Mouse (Mus musculus): ENCODE data around the gene Efcab6.
A peak's percentile ranks its signal among the peaks of the same experiment; 100 is the strongest.
"Not testable (repeated sequence)": the region's sequence is repeated elsewhere in the genome, so short reads cannot be mapped to it uniquely, and the experiment has no call there.

Gene Efcab6

DNA sequence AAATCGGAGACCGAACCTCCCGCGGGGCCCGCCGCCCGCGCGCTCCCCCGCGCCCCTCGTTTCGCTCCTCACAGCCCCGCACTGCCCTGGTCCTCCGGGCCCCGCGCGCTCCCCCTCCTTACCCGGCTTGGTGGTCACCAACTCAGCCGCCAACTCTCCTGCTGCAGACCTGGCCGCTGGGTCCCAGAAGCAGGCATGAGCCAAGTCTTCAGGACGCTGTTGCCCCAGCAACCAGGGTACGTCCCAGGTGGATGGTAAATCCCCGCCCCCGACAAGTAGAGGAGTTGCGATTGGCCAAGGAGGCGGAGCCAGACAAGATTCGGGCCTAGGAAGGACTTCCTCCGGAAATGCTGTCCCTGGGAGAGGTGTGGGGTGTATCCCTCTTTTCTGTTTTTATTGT is at the start of gene Efcab6:
Gene Efcab6, minus strand, starts transcription at position 240 of the 400 bp plus-strand sequence.
- DNase-seq, result no peak

DNA sequence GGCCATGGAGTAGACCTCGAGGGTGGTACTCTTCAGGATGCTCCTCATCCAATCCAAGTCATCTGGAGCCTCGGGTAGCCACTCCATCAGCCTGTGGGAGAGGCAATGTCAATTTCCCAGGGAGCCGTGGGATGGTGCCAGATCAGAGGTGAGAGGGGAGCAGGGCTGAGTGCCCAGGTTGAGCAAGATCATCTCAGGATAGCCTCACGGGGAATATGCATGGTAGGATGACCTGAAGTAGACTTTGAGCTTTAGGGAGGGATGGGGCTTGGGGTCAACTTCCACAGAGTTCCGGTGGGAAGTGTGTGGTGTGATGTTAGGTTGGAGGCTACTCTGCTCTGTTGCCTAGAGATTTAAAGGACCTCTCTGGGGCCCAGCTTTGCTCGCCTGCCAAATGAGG is 48.7 kb upstream of the Efcab6 start:
- no peak for DNase-seq

DNA sequence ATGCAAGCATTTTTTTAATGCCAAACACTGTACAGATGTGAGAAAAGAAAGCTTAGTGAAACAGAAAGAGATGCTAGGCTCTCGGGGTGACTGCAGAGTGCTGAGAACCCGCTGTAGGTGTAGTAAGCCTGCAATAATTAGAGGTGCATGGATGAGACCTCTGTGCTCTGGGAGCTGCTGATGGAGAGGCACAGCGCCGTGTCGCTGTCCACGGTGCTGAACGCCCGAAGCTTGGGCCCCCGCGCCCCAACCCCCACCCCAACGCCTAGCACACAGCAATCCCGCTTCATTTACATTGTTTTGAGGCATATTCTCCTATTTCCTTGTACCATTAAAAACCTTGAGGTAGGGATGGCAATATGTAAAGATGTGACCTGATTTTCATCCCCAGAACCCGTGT is 43.7 kb upstream of the Efcab6 start:
- DNase-seq, result no peak

DNA sequence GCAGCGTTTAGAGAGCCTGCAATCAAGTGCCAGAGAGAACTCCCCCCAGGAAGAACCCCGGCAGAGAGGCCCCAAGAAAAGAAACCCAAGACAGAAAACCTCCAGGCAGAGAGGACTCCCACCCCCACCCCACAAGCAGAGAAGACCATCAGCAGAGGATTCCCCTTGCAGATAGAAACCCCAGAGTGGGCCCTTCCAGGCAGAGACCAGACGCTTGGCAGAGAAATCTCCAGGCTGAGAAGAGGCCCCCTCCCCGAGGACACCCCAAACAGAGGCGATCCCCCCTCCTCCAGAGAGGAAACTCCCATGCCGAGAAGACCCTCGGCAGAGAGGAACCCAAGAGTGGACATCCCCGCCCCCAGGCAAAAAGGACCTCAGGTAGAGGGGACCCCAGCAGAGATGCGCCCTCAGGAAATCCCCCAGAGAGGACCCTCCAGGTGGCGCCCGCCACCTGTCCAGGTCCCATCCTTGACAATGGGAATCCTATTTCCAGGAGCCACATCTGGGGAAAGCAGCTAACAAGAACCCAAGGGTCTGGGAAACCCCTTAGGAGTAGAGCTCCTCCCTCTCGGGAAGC is 40.8 kb upstream of the Efcab6 start:
- no peak for DNase-seq

DNA sequence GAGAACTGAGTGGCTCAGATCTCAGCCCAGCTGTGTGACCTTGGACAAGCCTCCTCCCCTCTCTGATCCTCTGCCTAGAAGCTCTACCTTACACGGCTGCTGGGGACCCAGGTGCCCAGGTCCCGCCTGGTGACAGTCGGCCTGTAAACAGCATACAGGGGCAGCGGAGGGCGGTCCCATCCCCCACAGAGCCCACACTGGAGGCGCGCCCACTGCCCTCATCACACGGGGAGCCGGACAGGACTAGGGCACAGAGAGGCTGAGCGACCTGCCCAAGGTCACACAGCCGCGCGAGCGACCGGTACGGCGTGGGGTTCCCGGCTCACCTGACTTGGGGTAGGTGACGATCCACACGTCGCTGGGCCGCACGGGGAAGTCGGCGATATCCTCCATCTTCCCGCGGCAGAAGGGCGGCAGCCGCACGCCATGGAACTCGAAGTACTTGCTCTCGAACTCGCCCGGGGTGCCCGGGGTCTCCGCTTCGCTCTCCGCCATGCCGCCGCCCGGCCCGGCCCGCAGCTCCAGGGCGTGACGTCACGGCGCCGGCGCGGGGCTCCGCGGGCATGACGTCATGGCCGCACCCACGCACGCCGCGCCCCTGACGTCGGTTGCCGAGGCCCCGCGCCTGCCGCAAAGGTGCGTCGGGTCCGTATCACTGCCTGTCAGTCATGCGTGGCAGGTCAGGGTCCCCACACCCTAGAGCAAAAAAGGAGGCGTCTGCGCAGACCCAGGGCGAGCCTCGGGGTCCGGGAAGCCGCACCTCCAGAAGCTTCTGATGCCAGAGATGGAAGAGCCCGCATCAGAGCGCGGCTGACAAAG is 40.1 kb upstream of the Efcab6 start, which contains the start of gene Sult4a1:
Gene Sult4a1, minus strand, starts transcription at position 650 of the 819 bp plus-strand sequence.
- DNase-seq, result no peak

DNA sequence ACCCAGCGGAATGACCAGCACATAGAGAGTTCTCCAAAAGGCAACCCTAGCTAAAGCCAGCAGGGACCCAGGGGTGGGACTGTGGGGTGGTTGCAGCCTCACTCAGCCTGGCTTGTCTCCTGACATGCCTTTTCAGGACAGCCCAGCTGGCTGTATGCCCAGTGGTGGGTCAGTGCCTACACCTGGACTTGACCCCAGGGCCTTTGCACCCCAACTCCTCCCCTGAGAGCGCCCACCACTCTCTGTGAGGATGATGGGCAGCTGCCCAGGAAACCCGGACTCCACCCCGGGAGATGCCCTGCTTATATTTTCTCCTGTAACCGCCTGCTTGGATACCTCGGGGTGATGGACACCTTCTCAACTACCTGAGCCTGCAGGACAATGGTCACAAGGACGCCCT is 39.4 kb upstream of the Efcab6 start:
- DNase-seq, result no peak

DNA sequence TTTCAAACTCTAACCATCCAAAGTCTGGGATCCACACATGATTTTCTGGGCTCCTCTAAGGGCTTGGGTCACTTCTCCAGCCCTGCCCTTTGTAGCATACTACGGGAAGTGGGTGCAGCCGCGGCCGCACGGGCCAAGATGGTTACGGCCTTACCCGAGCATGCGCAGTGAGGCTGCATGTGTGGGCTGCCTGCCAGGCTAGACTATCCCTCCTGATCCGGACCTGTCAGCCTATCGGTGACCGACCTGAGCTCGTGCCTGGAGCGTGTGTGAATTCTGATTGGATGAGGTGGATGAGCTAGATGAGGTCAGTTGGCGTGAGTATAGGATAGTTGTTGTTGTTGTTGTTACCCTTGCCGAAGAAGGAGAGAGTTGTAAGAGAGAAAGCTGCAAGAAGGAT is 32.4 kb upstream of the Efcab6 start:
- DNase-seq, result not testable (repeated sequence)

DNA sequence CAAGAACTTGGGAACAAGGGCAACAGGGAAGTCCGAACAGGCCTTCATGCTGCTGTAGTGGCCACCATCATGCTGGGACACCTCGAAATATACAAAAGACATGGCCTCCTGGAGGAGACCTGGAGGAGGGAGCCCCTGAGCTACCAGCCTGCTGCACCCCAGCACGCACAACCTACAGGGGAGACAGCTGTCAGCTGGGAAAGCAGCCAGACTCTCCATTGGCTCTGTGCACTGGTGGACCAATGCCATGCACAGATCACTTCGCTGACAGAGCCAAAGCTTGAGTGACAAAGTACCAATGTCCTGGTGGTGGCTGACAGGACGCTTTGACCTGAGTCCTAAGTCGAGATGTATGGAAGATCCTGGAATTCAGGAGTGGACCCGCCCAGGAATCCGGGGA is 30.9 kb upstream of the Efcab6 start:
- DNase-seq, result no peak

DNA sequence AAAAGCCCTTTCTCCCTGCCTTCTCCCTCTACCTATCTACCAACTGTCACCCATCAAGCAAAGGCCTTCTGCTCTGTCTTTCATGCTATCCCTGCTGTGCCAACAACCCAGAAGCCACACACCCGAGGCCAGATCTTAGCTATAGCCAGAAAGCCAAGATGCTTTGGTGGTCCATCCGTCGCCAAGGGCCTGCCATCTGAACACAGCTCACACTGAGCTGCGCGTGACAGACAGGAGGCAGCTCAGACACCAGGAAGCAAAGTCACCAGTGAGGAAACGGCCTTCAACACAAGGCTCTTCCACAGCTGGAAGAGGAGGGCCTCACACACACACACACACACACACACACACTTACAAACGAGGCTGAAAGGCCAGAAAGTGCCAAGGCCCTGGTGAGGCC is 29.7 kb upstream of the Efcab6 start:
- DNase-seq, result no peak

DNA sequence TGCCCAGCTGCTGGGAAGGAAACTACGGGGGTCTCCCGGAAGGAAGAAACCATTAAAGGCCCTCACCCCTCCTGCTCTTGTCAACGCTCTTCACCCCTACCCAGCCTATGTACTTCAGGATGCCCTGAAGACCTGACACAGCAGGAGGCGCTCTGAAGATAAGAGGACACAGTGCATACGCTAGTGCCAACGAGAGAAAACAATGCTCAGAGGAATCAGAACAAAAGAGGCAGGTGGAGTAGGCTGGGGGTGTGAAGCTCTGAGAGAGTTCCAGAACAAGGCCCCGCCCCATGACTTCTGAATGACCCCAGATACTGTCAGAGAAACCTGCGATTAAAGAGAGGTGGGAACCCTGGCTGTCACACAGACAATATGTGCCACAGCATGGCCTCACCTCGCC is 21.6 kb upstream of the Efcab6 start:
- DNase-seq, result no peak

DNA sequence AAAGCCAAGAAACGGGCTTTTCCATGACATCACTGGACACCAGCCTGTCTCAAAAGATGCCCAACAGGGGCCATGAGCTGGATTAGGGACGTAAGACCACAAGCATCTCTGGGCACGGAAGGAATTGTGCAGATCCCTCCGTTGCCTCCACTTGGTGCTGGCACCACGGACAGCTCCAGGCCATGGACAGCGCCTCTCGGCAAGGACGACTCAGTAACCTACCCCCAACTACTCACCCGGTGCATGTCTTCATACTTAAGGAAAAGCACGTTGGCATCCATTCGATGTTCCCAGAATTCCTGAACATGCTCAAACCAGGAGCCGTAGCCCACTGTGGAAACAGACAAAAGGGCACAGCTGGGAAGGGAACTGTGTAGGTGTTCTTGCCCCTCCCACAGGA is 21.2 kb upstream of the Efcab6 start:
- no peak for DNase-seq

DNA sequence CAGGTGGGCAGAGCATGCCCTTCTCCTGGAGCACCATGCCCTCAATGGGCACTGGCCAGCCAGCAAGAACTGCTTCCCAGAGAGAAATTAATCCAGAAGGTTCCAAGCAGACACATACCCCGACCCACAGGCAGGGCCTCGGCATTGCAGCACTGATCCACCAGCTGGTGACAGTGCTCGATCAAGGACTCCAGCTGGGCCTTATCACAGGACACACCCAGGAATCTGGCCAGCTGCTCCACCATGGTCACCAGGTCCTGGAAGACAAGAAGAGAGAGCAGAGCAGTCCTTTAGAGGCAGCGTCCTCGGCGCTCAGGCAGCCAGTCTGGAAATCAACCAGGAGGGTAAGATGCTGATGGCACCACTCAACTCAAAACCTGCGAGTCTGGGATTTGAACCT is 14.9 kb upstream of the Efcab6 start:
- DNase-seq, result no peak

DNA sequence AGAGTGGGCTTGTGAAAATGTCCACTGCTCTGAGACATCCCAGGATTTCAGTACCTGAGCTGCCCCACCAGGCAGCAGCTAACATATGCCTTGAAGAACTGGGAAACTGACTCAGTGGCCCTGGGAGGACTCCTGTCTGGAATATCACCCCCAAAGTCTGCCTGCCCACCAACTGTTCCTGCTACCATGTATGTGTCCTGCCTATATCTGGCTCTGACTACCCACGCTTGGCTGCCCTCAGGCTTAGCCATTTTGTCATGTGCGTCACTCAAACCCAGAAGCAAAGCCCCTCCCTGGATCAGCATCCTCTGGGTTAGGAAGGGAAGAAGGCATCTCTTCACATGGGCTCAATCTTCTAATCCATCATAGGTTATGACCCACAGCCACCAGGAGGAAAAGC is 14.3 kb upstream of the Efcab6 start:
- DNase-seq, result no peak

DNA sequence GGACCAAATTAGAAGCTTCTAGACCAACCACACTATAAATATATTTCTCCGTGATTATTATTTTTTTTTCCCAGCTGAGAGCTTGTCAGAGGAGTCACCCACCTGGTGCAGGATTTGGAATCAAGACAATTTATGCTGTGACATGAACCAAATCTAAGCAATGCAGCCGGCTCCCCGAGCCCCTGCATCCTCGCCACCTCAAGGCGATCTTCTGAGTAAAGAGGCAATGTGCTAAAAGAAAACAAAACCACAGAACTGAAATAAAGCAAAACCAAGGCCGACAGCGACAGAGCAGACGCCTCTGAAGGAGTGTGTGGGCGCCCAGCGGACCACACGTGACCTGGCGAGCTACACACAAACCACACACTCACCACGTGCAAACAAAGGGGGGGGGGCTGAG is 13.5 kb upstream of the Efcab6 start:
- no peak for DNase-seq

DNA sequence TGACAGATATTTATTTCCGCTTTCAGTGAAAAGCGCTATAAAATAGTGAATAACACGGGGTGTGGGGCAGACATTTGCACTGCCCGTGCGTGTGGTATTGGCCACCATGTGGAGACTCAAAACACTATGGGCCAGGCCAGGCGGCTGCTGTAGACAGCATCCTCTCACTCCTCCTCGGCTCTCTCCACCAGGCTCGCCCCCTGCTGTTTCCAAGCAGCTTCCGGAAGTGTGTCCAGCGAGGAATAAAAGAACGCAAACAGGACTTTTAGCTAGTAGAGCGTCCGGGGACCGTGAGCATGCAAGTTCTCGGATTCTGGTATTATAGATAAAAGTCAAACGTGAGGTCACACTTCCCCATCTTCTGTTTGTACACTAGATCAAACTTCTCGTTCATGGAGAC is 12.0 kb upstream of the Efcab6 start:
- no peak for DNase-seq

DNA sequence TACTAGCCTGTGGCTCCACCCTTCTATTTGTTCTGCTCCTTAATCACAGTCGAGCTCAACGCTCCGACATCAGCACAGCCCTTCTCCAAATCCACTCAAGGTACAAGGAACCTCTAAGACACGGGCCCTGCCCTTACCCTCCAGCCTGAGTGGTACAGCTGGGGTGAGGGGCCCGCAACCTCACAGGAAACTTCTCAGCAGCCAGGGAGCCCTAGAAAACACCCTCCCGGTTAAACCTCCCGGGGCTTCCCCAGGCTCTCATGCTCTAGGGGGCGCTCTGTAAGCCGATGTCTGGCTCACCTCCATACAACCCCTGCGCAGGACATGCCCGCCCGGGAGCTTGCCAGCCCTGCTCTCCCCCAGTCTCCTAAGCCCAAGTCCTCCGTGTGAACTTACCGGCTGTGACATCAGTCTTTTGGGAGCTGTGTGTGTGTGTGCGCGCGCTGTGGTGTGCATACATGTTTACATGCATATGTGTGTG is 9.6 kb upstream of the Efcab6 start:
- DNase-seq, result no peak

DNA sequence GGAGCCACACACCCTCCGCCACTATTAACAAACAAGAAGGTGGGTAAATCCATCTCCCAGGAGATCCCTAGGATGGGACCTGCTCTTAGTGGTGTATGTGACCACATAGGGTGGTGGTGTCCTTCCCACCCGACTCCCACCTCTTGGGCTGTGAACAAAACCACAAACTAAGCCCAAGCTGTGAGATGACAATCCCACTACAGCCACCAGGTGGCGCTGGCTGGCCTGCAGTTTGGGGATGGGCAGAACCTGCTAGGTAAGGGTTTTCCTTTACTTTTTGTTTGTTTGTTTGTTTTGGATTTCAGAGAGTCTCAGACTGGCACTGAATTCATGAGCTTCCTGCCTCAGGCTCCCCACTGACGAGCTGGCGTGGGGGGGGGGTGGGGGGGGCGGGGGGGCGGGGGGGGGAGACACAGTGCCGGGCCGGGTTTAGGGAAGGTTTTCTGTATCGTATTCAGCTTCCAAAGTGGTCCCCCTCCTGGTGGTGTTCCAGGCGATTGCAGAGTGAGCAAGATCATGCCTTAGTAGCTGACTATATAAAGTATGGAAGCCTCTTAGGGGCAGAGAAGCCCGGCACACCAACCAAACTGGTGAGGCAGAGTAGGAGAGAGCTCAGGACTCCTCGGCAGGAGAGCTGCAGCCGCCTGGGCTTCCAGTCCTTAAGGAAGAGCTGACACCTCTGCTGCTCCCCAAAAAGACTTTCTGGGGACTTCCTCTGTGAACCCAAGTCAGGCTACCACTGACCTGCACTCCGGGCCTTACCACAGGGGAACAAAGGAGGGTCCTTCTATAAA is 8.9 kb upstream of the Efcab6 start:
- DNase-seq, result peak; percentile 13

DNA sequence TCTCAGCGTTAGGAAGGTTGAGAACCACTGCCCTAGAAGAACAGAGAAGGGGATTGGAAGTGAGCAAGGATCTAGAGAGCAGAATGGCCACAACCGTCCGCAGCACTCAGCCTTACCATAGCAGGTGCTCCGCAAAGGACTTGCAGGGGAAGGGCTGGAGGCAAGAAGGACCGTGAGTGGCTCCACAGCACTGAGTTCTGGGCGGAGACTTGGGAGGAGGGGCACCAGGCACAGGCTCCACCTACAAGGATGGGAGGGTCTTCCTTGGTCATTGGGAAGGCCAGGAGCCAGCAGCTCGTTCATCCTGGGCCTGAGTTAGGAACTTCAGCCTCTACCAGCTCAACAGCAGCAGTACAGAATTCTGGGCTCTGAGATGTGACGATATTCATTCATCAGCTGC is 7.9 kb upstream of the Efcab6 start:
- DNase-seq, result no peak

DNA sequence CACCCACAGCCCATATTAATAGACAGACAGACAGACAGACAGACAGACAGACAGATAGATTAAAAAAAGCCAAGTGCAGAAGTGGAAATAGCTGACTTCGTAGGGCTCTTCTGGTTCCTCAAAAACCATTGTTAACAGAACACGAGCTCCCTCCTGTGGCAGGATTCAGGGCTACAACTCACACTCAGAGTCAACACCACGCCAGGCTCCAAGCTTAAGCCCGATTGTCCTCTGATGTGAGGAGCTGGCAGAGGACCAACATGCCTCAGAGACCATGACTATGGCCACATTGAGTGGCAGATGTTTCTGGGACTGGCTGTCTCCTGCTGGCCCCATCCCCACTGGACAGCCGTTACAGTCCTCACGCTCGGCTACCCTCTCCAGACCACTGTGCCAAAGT is 7.0 kb upstream of the Efcab6 start:
- no peak for DNase-seq

DNA sequence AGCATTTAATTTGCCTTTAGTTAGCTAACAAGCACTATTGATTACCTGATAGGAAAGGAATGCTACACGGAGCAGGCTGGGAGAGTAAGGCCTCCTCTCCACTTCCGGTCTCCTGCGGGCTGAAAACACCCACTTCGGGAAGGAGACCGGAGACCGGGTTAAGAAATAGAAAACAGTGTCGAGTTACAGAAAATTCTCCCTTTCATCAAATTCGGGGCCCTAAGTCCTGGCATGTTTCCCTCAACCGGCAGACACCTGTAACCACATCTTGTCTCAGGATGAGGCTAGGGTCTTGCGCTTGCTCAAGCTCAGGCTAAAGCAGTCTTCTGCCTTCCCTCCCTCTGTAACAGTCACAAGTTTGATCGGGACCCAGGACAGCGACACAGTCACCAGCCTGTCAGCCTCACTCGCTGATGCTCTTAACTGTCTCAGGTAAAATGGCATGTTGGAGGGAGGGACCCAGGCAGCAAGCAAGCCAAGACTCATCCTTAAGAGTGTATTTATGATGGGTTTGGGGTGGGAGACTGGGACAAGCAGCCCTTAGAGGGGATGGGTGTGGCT is 5.0 kb upstream of the Efcab6 start:
- no peak for DNase-seq

DNA sequence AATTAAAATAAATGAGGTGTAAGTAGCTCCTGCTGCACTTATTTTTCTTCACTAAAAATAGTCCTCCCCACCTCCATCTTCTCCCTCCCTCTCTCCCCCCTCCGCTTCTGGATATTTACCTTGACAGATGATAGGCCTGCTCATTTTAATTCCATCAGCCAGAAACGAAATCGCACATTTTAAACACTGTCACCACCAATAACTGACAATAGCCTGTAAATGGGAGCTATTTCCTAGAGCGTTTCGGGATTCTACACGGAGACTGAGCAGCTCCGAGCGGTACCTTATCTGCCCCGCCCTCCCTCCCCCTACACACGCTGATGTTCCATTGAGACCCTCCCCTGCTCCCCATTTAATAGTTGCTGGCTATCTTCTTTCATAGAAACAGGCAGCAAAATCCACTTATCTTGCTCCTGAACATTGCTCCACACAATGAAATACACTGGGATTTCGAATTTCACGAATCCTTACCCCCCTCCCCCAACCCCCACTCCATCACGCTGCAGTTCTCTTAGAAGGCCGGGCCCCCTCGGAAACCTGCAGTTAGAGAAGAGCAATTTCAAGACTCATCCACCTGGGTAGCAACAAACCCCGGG is 4.4 kb upstream of the Efcab6 start:
- DNase-seq, result no peak

DNA sequence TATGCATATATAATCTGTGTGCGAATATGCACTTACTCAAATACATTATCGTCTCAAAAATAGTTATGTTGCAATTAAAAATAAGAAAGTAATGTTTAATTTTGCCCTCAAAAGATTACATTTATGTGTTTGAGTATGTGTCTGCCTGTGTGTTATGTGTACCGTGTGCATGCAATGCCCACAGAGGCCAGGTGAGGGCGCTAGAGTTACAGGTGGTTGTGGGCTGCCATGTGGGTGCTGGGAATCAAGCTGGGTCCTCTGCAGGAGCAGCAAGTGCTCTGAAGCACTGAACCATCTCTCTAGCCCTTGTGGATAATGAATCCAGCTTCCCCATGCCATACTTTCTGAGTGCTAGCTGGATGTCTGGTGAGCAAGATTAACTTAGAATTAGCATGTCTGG is 522 bp upstream of the Efcab6 start:
- DNase-seq, result no peak

DNA sequence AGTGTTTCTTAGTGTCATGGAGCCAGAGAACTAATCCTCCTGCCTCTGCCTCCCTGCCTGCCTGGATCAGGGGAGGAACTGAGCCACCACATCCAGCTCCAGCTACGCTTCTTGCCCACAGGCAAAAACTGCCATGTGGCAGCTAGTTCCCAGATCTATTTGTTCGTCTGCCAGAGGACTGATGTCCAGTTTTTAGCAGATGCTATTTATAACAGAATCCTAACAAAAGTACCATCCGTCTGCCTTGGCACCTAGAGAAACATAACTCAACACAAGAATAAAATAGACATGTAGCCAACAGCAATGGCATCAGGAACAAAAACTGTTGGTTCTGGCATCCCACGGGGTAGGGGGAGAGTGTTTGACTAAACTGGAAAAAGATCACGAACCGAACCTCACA is 6.3 kb downstream of the Efcab6 start:
- no peak for DNase-seq

Data from kidney, adult 11 months (tissue).